ENCODE assay signal across 9 mouse cellular contexts in the genomic region with DNA sequence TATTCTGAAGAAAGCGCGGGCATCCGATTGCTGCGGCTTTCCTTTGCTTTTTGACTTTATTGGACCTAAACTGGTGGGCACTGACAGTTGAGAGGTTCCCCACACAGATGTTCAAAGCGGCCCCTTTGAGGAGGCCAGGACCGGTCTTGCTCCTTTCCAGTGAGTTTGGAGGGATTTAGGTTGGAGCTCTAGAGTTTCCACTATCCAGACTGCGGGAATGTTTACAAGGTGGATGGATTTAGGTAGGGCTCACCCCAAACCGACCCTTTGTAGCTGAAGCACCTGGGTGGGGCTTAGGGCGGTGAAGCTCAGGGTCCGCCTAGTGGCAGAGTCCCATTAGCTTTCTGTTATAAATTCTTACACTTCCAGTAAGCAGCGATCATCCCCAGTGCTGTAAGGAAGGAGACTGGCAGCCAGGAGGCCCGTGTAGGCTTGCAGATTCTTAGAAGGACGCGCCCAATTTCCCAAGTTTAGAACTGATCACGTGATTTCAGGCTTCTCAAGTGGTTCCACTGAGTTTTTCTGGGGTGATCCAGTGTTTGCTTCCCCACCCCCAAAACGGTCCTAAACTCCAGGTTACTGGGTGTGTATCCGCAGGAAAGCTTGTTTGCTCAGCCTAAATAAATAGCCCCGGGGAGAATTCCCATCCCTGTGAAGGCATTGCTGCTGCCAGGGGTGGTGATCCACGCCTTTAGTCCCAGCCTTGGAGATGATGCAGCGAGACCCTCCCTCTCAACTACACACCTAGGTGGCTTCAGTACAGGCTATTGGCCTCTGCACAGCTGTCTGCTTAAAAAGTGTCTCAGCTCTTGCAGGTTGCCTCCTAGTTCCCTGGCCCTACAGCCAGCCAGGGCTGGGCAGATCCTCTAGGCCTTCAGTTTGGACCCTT. TPM values are rescaled to one million over a fixed set of nuclear protein-coding genes. Genes with fewer than 3 reads are reported as not detected.
DNase-seq lines count a peak whose midpoint lies in the region; ATAC-seq and TF ChIP-seq lines count a peak whose summit lies in the region.
"Had no signal": no experiment of that assay in that cellular context is flagged by ENCODE, and none has a peak within 500 bp of the region (broad histone marks: within the 10 kb centered on the region; RNA-seq: fewer than 3 reads in every experiment).

No protein-coding gene starts in this region.

- peak overlapping the region; percentile 95 for H3K4me3 ChIP-seq in forebrain, embryonic 12.5 days (replicated peaks)
- peak overlapping the region; percentile 90 to 99 for H3K4me3 ChIP-seq in liver, embryonic 14.5 days (ENCODE audit: insufficient read depth in 1 of 2, low read depth in 2 of 2, low read length in 2 of 2)

- 0 out of 2 replicates have a peak, but pooled peaks cover 3% of the 10 kb centered on the region for H3K27me3 ChIP-seq in forebrain, embryonic 12.5 days
- no peaks in the 10 kb centered on the region for H3K27me3 ChIP-seq in liver, embryonic 14.5 days (ENCODE audit: control insufficient read depth, insufficient read depth, low read length)

- peak; percentile 81 for TF ChIP-seq CTCF in liver, embryonic 14.5 days (IDR thresholded peaks at IDR 0.05; ENCODE audit: low read depth)

- no peak for ATAC-seq in forebrain, embryonic 12.5 days (ENCODE audit: low FRiP score)
- peak; percentile 11; the same call in 1 of the 2 replicates for ATAC-seq in liver, embryonic 14.5 days (ENCODE audit: insufficient read depth)

- WGBS in forebrain, embryonic 12.5 days, result 17% methylated on average over 20 of the region's 20 CpGs
- WGBS in liver, embryonic 14.5 days (ENCODE audit: insufficient replicate concordance), result 16% methylated on average over 20 of the region's 20 CpGs

- DNase-seq in CD4-positive helper T cell, adult 2 months (ENCODE audit: low read depth, low spot score), result peak; percentile 69
- peak; percentile 87 for DNase-seq in R1 (ENCODE audit: low read depth, low spot score)
- DNase-seq in induced T-regulatory cell, adult 2 months (ENCODE audit: low read depth), result peak; percentile 77
- peak; percentile 54 to 76 (median 55) for DNase-seq in liver, embryonic 14.5 days (ENCODE audit: low read depth in 3 of 3, low spot score in 3 of 3)
- peak; percentile 72 for DNase-seq in naive thymus-derived CD4-positive, alpha-beta T cell, adult 2 months (ENCODE audit: low read depth)
- no peak for DNase-seq in ovary, postnatal 10 days (ENCODE audit: low spot score)
- DNase-seq in adrenal gland, postnatal 4 days (ENCODE audit: low spot score in 2 of 2), result no peak

- no peak for TF ChIP-seq EP300 in liver, embryonic 14.5 days (IDR thresholded peaks at IDR 0.05; ENCODE audit: low read depth)

- H3K9me3 ChIP-seq in forebrain, embryonic 12.5 days, result no peaks in the 10 kb centered on the region
- no peaks in the 10 kb centered on the region for H3K9me3 ChIP-seq in liver, embryonic 14.5 days (ENCODE audit: control insufficient read depth, low read length)

- H3K27ac ChIP-seq in forebrain, embryonic 12.5 days, result peak overlapping the region; percentile 73; the same call in 1 of the 2 replicates
- H3K27ac ChIP-seq in liver, embryonic 14.5 days, result peak overlapping the region; percentile 70

- peak overlapping the region; percentile 83 for H3K9ac ChIP-seq in forebrain, embryonic 12.5 days
- peak overlapping the region; percentile 98 for H3K9ac ChIP-seq in liver, embryonic 14.5 days (replicated peaks)

- peaks cover 27% of the 10 kb centered on the region for H3K36me3 ChIP-seq in forebrain, embryonic 12.5 days (replicated peaks)
- H3K36me3 ChIP-seq in liver, embryonic 14.5 days (replicated peaks; ENCODE audit: control insufficient read depth, insufficient read depth, low read depth), result peaks cover 29% of the 10 kb centered on the region

- H3K4me2 ChIP-seq in forebrain, embryonic 12.5 days, result peak overlapping the region; percentile 84
- peak overlapping the region; percentile 89 for H3K4me2 ChIP-seq in liver, embryonic 14.5 days (ENCODE audit: low read depth)

- H3K4me1 ChIP-seq in forebrain, embryonic 12.5 days, result peaks cover 26% of the 10 kb centered on the region
- H3K4me1 ChIP-seq in liver, embryonic 14.5 days (replicated peaks; ENCODE audit: control insufficient read depth in 2 of 2, insufficient read depth in 2 of 2, low read length in 1 of 2), result peaks cover 33 to 44% of the 10 kb centered on the region in 2 experiments

RNA-seq across cellular contexts. Expression of gene Map1lc3b, which starts 1.3 kb away (rescaled TPM):
- polyA plus RNA-seq in forebrain, embryonic 12.5 days (2016; fragmentation: Nextera tagmentation; extraction: Ambion mirVana), result 248 and 250 TPM in 2 replicates
- polyA plus RNA-seq in liver, embryonic 14.5 days (2012; rRNA removed), result 19.4 and 20.9 TPM in 2 replicates
- polyA plus RNA-seq in liver, embryonic 14.5 days (2014; fragmentation: Nextera tagmentation; extraction: Ambion mirVana), result 147 TPM in 2 replicates
- 100 to 1,000 TPM; 131 to 133 TPM for total RNA-seq in adrenal gland, postnatal 4 days (2021)

RNA-seq across cellular contexts. Expression of gene Fbxo31, which starts 12.8 kb away (rescaled TPM):
- 18.6 and 19.3 TPM in 2 replicates for polyA plus RNA-seq in forebrain, embryonic 12.5 days (2016; fragmentation: Nextera tagmentation; extraction: Ambion mirVana)
- 4.7 and 5.8 TPM in 2 replicates for polyA plus RNA-seq in liver, embryonic 14.5 days (2012; rRNA removed)
- 6.6 and 7.1 TPM in 2 replicates for polyA plus RNA-seq in liver, embryonic 14.5 days (2014; fragmentation: Nextera tagmentation; extraction: Ambion mirVana)
- total RNA-seq in adrenal gland, postnatal 4 days (2021), result 10 to 100 TPM; 25.5 to 30.5 TPM

RNA-seq across cellular contexts. Expression of gene 1700018B08Rik, which starts 47.3 kb away (rescaled TPM):
- polyA plus RNA-seq in forebrain, embryonic 12.5 days (2016; fragmentation: Nextera tagmentation; extraction: Ambion mirVana), result not detected in 2 replicates
- not detected in 2 replicates for polyA plus RNA-seq in liver, embryonic 14.5 days (2012; rRNA removed)
- polyA plus RNA-seq in liver, embryonic 14.5 days (2014; fragmentation: Nextera tagmentation; extraction: Ambion mirVana), result not detected in 2 replicates
- not detected for total RNA-seq in adrenal gland, postnatal 4 days (2021)
- total RNA-seq: layer of hippocampus, postnatal 10 days had no signal

Comparison
In these comparisons a context has a peak if more than half of its experiments do, and no peak if none do; other contexts are left out.
1. DNase-seq: peak in CD4-positive helper T cell, adult 2 months (single experiment), R1 (single experiment), induced T-regulatory cell, adult 2 months (single experiment), liver, embryonic 14.5 days (3 of 3) and naive thymus-derived CD4-positive, alpha-beta T cell, adult 2 months (single experiment); none in ovary, postnatal 10 days (single experiment) and adrenal gland, postnatal 4 days (0 of 2).